ENCODE assay signal across 8 mouse cellular contexts in the genomic region with DNA sequence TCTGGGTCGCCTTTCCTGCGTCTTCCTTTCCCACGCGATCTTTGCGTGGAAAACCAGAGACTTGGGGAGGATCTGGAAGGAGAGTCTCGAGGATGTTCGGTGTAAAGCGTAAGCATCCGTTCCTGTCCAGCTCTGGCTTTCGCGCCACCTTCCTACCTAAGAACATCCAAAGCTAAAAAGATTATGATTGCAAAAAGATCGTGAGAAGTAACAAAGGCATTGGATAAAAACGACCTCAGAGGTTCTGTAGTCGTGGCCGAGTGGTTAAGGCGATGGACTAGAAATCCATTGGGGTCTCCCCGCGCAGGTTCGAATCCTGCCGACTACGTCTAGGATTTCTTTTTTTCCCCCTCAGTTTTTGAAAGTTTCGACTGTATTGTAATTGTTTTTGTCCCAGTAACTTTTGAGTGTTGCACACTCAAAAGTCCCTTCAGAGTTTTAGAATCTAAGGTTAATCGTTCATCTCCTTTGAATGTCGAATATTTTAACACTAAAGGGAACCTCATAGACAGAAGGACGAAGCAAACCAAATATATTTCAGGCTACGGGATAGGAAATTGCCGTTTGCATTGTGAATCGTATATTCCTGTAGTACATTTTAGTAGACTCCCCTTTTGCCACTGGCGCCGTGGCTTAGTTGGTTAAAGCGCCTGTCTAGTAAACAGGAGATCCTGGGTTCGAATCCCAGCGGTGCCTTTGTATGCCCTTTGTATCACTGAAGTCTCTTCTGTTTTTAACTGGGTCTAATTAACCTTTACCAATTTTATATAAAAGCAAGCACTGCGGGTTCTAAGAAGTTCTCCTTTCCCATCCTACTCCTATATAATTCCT. TPM values are rescaled to one million over a fixed set of nuclear protein-coding genes. Genes with fewer than 3 reads are reported as not detected.
DNase-seq lines count a peak whose midpoint lies in the region; ATAC-seq lines count a peak whose summit lies in the region.

No protein-coding gene starts in this region.

- DNase-seq in WW6 (ENCODE audit: low read depth, low spot score): peak; percentile 68
- DNase-seq in cerebellum, postnatal 14 days: peak; percentile 87 to 90
- peak; percentile 83 for DNase-seq in gastrocnemius, adult 18-20 months (ENCODE audit: low spot score)
- DNase-seq in hindlimb bud, embryonic 11.5 days (ENCODE audit: extremely low spot score, low read depth, low spot score): peak; percentile 98
- peak; percentile 75 to 84 for DNase-seq in left cerebral cortex, adult 8-10 months (ENCODE audit: low spot score in 2 of 2)
- peak; percentile 84 to 87 for DNase-seq in right cerebral cortex, postnatal 36 days (ENCODE audit: low spot score in 2 of 2)

- peak; percentile 15 for ATAC-seq in megakaryocyte progenitor cell, adult 5-6 weeks (replicated peaks; ENCODE audit: poor library complexity)
- ATAC-seq in megakaryocyte-erythroid progenitor cell, adult 5-6 weeks (replicated peaks; ENCODE audit: low FRiP score, low TSS enrichment, poor library complexity, severe bottlenecking): no peak

RNA-seq across cellular contexts. Expression of a gene that starts 8.0 kb away (rescaled TPM):
- not detected for total RNA-seq in gastrocnemius, adult 18-20 months (2021)
- total RNA-seq in left cerebral cortex, adult 8-10 months (2022): under 1 TPM; 0.53 to 0.80 (median 0.62) TPM
- total RNA-seq in megakaryocyte progenitor cell, adult 5-6 weeks (2015): 100 and 103 TPM in 2 replicates
- total RNA-seq in megakaryocyte progenitor cell, adult 5-6 weeks (2017): 103 and 128 TPM in 2 replicates
- total RNA-seq in megakaryocyte-erythroid progenitor cell, adult 5-6 weeks (2014; fragmentation: Nextera tagmentation): 118 and 122 TPM in 2 replicates
- total RNA-seq in megakaryocyte-erythroid progenitor cell, adult 5-6 weeks (2017): 60.0 and 75.0 TPM in 2 replicates

RNA-seq across cellular contexts. Expression of a gene that starts 21.7 kb away (rescaled TPM):
- 1 to 10 TPM; 9.4 to 9.5 TPM for total RNA-seq in gastrocnemius, adult 18-20 months (2021)
- total RNA-seq in left cerebral cortex, adult 8-10 months (2022): 10 to 100 TPM; 37.1 to 42.9 (median 39.7) TPM
- total RNA-seq in megakaryocyte progenitor cell, adult 5-6 weeks (2015): 27.8 and 33.7 TPM in 2 replicates
- 21.2 and 27.2 TPM in 2 replicates for total RNA-seq in megakaryocyte progenitor cell, adult 5-6 weeks (2017)
- total RNA-seq in megakaryocyte-erythroid progenitor cell, adult 5-6 weeks (2014; fragmentation: Nextera tagmentation): 40.4 and 46.7 TPM in 2 replicates
- total RNA-seq in megakaryocyte-erythroid progenitor cell, adult 5-6 weeks (2017): 9.6 and 20.4 TPM in 2 replicates

RNA-seq across cellular contexts. Expression of a gene that starts 22.1 kb away (rescaled TPM):
- total RNA-seq in gastrocnemius, adult 18-20 months (2021): 10 to 100 TPM; 20.0 to 23.5 TPM
- 10 to 100 TPM; 32.3 to 37.9 (median 33.5) TPM for total RNA-seq in left cerebral cortex, adult 8-10 months (2022)
- total RNA-seq in megakaryocyte progenitor cell, adult 5-6 weeks (2015): 6.2 and 7.6 TPM in 2 replicates
- total RNA-seq in megakaryocyte progenitor cell, adult 5-6 weeks (2017): 6.6 and 6.7 TPM in 2 replicates
- total RNA-seq in megakaryocyte-erythroid progenitor cell, adult 5-6 weeks (2014; fragmentation: Nextera tagmentation): 0.46 and 7.0 TPM in 2 replicates
- 3.5 TPM in 2 replicates for total RNA-seq in megakaryocyte-erythroid progenitor cell, adult 5-6 weeks (2017)

RNA-seq across cellular contexts. Expression of a gene that starts 29.2 kb away (rescaled TPM):
- 1 to 10 TPM; 7.0 to 9.6 TPM for total RNA-seq in gastrocnemius, adult 18-20 months (2021)
- 10 to 100 TPM; 20.3 to 22.2 (median 20.9) TPM for total RNA-seq in left cerebral cortex, adult 8-10 months (2022)
- 24.8 and 31.3 TPM in 2 replicates for total RNA-seq in megakaryocyte progenitor cell, adult 5-6 weeks (2015)
- total RNA-seq in megakaryocyte progenitor cell, adult 5-6 weeks (2017): 34.9 and 48.8 TPM in 2 replicates
- 101 and 128 TPM in 2 replicates for total RNA-seq in megakaryocyte-erythroid progenitor cell, adult 5-6 weeks (2014; fragmentation: Nextera tagmentation)
- total RNA-seq in megakaryocyte-erythroid progenitor cell, adult 5-6 weeks (2017): 53.9 and 77.9 TPM in 2 replicates

RNA-seq across cellular contexts. Expression of a gene that starts 33.2 kb away (rescaled TPM):
- 1 to 10 TPM; 3.5 to 3.7 TPM for total RNA-seq in gastrocnemius, adult 18-20 months (2021)
- total RNA-seq in left cerebral cortex, adult 8-10 months (2022): 10 to 100 TPM; 15.2 to 19.4 (median 17.1) TPM
- 18.6 and 23.4 TPM in 2 replicates for total RNA-seq in megakaryocyte progenitor cell, adult 5-6 weeks (2015)
- total RNA-seq in megakaryocyte progenitor cell, adult 5-6 weeks (2017): 23.9 and 40.6 TPM in 2 replicates
- total RNA-seq in megakaryocyte-erythroid progenitor cell, adult 5-6 weeks (2014; fragmentation: Nextera tagmentation): 33.8 and 51.0 TPM in 2 replicates
- total RNA-seq in megakaryocyte-erythroid progenitor cell, adult 5-6 weeks (2017): 16.2 and 33.4 TPM in 2 replicates

Comparison
In these comparisons a context has a peak if more than half of its experiments do, and no peak if none do; other contexts are left out.
1. RNA of a gene that starts 8.0 kb away (total RNA-seq): 100 to 128 TPM in megakaryocyte progenitor cell, adult 5-6 weeks and 60.0 to 122 TPM in megakaryocyte-erythroid progenitor cell, adult 5-6 weeks; 0.53 to 0.80 TPM in left cerebral cortex, adult 8-10 months and not detected in gastrocnemius, adult 18-20 months; every median in the first group is over 10 times any median in the second.
2. Peak in every context shown above with its lines, with median percentiles within 50 percentile points of each other: DNase-seq.